Mouse (Mus musculus) forebrain, embryonic 14.5 days (tissue): Measurements from ENCODE around the gene Ccnb2. TPM values are rescaled to one million over a fixed set of nuclear protein-coding genes. Genes with fewer than 3 reads are reported as not detected.

Source experiments
- ATAC-seq: fragments of 200-750 bp; cut with Nextera tagmentation; 2 replicates; pipeline ENCODE4 v1.8.0; 2017; ENCODE audit warnings: mild to moderate bottlenecking, moderate library complexity
- DNase-seq: peaks from one replicate; pipeline ENCODE4 v3.0.0-alpha.2; 2015; ENCODE audit warnings: low spot score
- H3K27ac ChIP-seq: fragments of 300-500 bp; sonication (generic); 2 replicates; pipeline ENCODE4 v1.5.1; 2014; ENCODE audit warnings: low read depth, mild to moderate bottlenecking, control low read depth, low read length, moderate library complexity
- H3K27me3 ChIP-seq: fragments of 300-500 bp; sonication (generic); replicated peaks from 2 replicates; pipeline ENCODE4 v1.6.1; 2014; ENCODE audit warnings: low read length, control low read depth, mixed read lengths; ENCODE audit not compliant: control insufficient read depth, insufficient read depth
- H3K36me3 ChIP-seq: fragments of 300-500 bp; sonication (generic); 2 replicates; pipeline ENCODE4 v1.6.1; 2014; ENCODE audit warnings: low read length, control low read depth; ENCODE audit not compliant: control insufficient read depth, insufficient read depth
- H3K4me1 ChIP-seq: fragments of 300-500 bp; sonication (generic); 2 replicates; pipeline ENCODE4 v1.6.1; 2014; ENCODE audit warnings: antibody characterized with exemption, low read length, control low read depth; ENCODE audit not compliant: control insufficient read depth, insufficient read depth
- H3K4me2 ChIP-seq: fragments of 300-500 bp; sonication (generic); 2 replicates; pipeline ENCODE4 v1.6.1; 2014; ENCODE audit warnings: mild to moderate bottlenecking, control low read depth, low read length
- H3K4me3 ChIP-seq: fragments of 300-500 bp; sonication (generic); 2 replicates; pipeline ENCODE4 v1.5.1; 2014; ENCODE audit warnings: low read depth, low read length, control low read depth
- H3K9ac ChIP-seq: fragments of 300-500 bp; sonication (generic); 2 replicates; pipeline ENCODE4 v1.6.1; 2014; ENCODE audit warnings: mild to moderate bottlenecking, low read length, control low read depth, moderate library complexity
- H3K9me3 ChIP-seq: fragments of 300-500 bp; sonication (generic); replicated peaks from 2 replicates; pipeline ENCODE4 v1.6.1; 2016; ENCODE audit warnings: low read length, control low read depth, mixed read lengths; ENCODE audit not compliant: control insufficient read depth
- WGBS: fragments of 180-500 bp; shearing (Covaris S2); extraction: QIAGEN DNeasy Blood & Tissue Kit; methylation state at CpG from one replicate; pipeline ENCODE4 v1.1.7; 2014; 5-methylcytosine and 5-hydroxymethylcytosine counted together
- polyA plus RNA-seq: library from polyadenylated mRNA; unstranded; fragments of >200 nt; fragmentation: Nextera tagmentation; extraction: Ambion mirVana; gene quantifications from 2 replicates; pipeline ENCODE4 v1.2.1, GENCODE M21; 2014

Ccnb2 gene
- polyA plus RNA-seq, 1 experiment from 2014 or later: 101 TPM

GRCm38 (mm10) chr9:70389548-70389947 is 31.8 kb downstream of the Ccnb2 start:
- H3K4me1 ChIP-seq: no peaks in the 10 kb centered on the region
- ATAC-seq (no peak), DNase-seq (no peak)
- H3K27me3 ChIP-seq: no peaks in the 10 kb centered on the region
- H3K9me3 ChIP-seq: no peaks in the 10 kb centered on the region
- H3K4me3 ChIP-seq: no peak overlapping the region
- no peak overlapping the region for H3K9ac ChIP-seq
- H3K27ac ChIP-seq: no peak overlapping the region
- H3K36me3 ChIP-seq: no peaks in the 10 kb centered on the region
- 93% methylated on average over 3 of the region's 3 CpGs for WGBS
- no peak overlapping the region for H3K4me2 ChIP-seq

- WGBS: 90% methylated on average over 4 of the region's 4 CpGs
- H3K36me3 ChIP-seq: no peaks in the 10 kb centered on the region
- no peaks in the 10 kb centered on the region for H3K9me3 ChIP-seq
- ATAC-seq (no peak), DNase-seq (peak; percentile 7)
- no peak overlapping the region for H3K4me2 ChIP-seq
- no peak overlapping the region for H3K4me3 ChIP-seq
- no peak overlapping the region for H3K27ac ChIP-seq
- H3K27me3 ChIP-seq: no peaks in the 10 kb centered on the region
- H3K4me1 ChIP-seq: no peaks in the 10 kb centered on the region
- no peak overlapping the region for H3K9ac ChIP-seq
Observed at GRCm38 (mm10) chr9:70387410-70388119, 33.8 kb downstream of the Ccnb2 start.

GRCm38 (mm10) chr9:70384958-70385728 is 36.2 kb downstream of the Ccnb2 start:
- ATAC-seq (no peak), DNase-seq (no peak)
- Histone ChIP-seq H3K9me3 (no peaks in the 10 kb centered on the region), H3K4me2 (no peak overlapping the region), H3K9ac (no peak overlapping the region), H3K27ac (no peak overlapping the region), H3K4me3 (no peak overlapping the region), H3K4me1 (no peaks in the 10 kb centered on the region), H3K27me3 (no peaks in the 10 kb centered on the region), H3K36me3 (no peaks in the 10 kb centered on the region)
- WGBS: 90% methylated on average over 18 of the region's 18 CpGs

GRCm38 (mm10) chr9:70384494-70384893 is 36.9 kb downstream of the Ccnb2 start:
- ATAC-seq: no peak
- WGBS: 99% methylated on average over 4 of the region's 4 CpGs
- Histone ChIP-seq H3K27me3 (no peaks in the 10 kb centered on the region), H3K36me3 (no peaks in the 10 kb centered on the region), H3K9me3 (no peaks in the 10 kb centered on the region), H3K4me3 (no peak overlapping the region), H3K9ac (no peak overlapping the region), H3K27ac (no peak overlapping the region), H3K4me1 (no peaks in the 10 kb centered on the region), H3K4me2 (no peak overlapping the region)
- no peak for DNase-seq

GRCm38 (mm10) chr9:70383750-70384149 is 37.6 kb downstream of the Ccnb2 start:
- Histone ChIP-seq H3K27ac (no peak overlapping the region), H3K9ac (no peak overlapping the region), H3K4me3 (no peak overlapping the region), H3K27me3 (no peaks in the 10 kb centered on the region), H3K4me1 (no peaks in the 10 kb centered on the region), H3K36me3 (no peaks in the 10 kb centered on the region), H3K9me3 (no peaks in the 10 kb centered on the region), H3K4me2 (no peak overlapping the region)
- WGBS: 68% methylated on average over 10 of the region's 10 CpGs
- DNase-seq (no peak), ATAC-seq (no peak)

GRCm38 (mm10) chr9:70382091-70382490 is 39.3 kb downstream of the Ccnb2 start:
- Histone ChIP-seq H3K4me1 (no peaks in the 10 kb centered on the region), H3K27ac (no peak overlapping the region), H3K27me3 (no peaks in the 10 kb centered on the region), H3K36me3 (no peaks in the 10 kb centered on the region), H3K9me3 (no peaks in the 10 kb centered on the region), H3K9ac (no peak overlapping the region), H3K4me2 (no peak overlapping the region), H3K4me3 (no peak overlapping the region)
- WGBS: 86% methylated on average over 12 of the region's 12 CpGs
- ATAC-seq (no peak), DNase-seq (no peak)

GRCm38 (mm10) chr9:70379502-70380467 is 41.6 kb downstream of the Ccnb2 start:
- 87% methylated on average over 7 of the region's 7 CpGs for WGBS
- Histone ChIP-seq H3K9me3 (no peaks in the 10 kb centered on the region), H3K27me3 (no peaks in the 10 kb centered on the region), H3K27ac (no peak overlapping the region), H3K4me1 (no peaks in the 10 kb centered on the region), H3K4me2 (no peak overlapping the region), H3K4me3 (no peak overlapping the region), H3K9ac (no peak overlapping the region), H3K36me3 (no peaks in the 10 kb centered on the region)
- ATAC-seq: no peak
- no peak for DNase-seq

- Histone ChIP-seq H3K9me3 (no peaks in the 10 kb centered on the region), H3K4me1 (no peaks in the 10 kb centered on the region), H3K27me3 (no peaks in the 10 kb centered on the region), H3K9ac (no peak overlapping the region), H3K4me2 (no peak overlapping the region), H3K27ac (no peak overlapping the region), H3K4me3 (no peak overlapping the region), H3K36me3 (peaks cover 4% of the 10 kb centered on the region; the same call in 1 of the 2 replicates)
- 77% methylated on average over 5 of the region's 5 CpGs for WGBS
- ATAC-seq: no peak
- no peak for DNase-seq
Observed at GRCm38 (mm10) chr9:70371638-70372037, 49.7 kb downstream of the Ccnb2 start.
